Mouse (Mus musculus): ENCODE results near the gene Plch2.

DNA sequence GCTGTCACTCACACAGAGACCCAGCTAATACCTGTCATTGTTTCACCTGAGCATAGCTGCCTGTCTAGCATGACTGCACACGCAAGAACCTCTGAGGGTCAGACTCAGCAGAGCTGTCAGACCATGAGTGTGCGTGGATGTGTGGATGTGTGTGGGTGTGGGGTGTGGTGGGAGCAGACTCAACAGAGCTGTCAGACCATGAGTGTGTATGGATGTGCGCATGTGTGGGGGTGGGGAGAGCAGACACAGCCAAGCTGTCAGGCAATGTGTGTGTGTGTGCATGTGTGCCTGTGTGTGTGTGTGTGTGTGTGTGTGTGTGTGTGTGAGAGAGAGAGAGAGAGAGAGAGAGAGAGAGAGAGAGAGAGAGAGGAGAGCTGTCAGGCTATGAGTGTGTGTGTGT, 51.3 kb downstream of the Plch2 start:
- TF ChIP-seq CTCF (IDR thresholded peaks at IDR 0.05; ENCODE audit: control insufficient read depth, insufficient read depth, insufficient read length) (no peak), MAX (IDR thresholded peaks at IDR 0.05) (no peak), USF1 (IDR thresholded peaks at IDR 0.05; ENCODE audit: low read depth) (no peak), MYOG (IDR thresholded peaks at IDR 0.05; ENCODE audit: control insufficient read depth, extremely low read depth, insufficient read length) (no peak), MYOD1 (IDR thresholded peaks at IDR 0.05; ENCODE audit: control insufficient read depth, insufficient read length, low read depth) (no peak), CEBPB (IDR thresholded peaks at IDR 0.05; ENCODE audit: low read depth) (no peak)
